Mouse (Mus musculus): ENCODE results near the gene Lmx1b.

GRCm38 (mm10) chr2:33636628-33637188, 3.6 kb downstream of the Lmx1b start:
- TF ChIP-seq CTCF (IDR thresholded peaks at IDR 0.05; ENCODE audit: low read depth) (no peak), EP300 (optimal IDR thresholded peaks at IDR 0.05) (no peak)

Measured in stomach, postnatal 0 days (tissue).